Mouse (Mus musculus) testis, adult 2 months (tissue): ENCODE data around the gene Agl. TPM values are rescaled to one million over a fixed set of nuclear protein-coding genes. Genes with fewer than 3 reads are reported as not detected.

Experiments used
- H3K27ac ChIP-seq: fragments of 200-500 bp; 2 replicates; pipeline ENCODE4 v1.5.1; 2012; ENCODE audit warnings: low read depth, low read length; ENCODE audit not compliant: control insufficient read depth, insufficient read depth
- H3K27me3 ChIP-seq: fragments of 200-500 bp; 2 replicates; pipeline ENCODE4 v1.6.1; 2012; ENCODE audit warnings: mild to moderate bottlenecking, low read length, moderate library complexity; ENCODE audit not compliant: control insufficient read depth, insufficient read depth
- H3K36me3 ChIP-seq: fragments of 200-500 bp; 2 replicates; pipeline ENCODE4 v1.6.1; 2012; ENCODE audit warnings: mild to moderate bottlenecking, low read length; ENCODE audit not compliant: control insufficient read depth, insufficient read depth
- H3K4me1 ChIP-seq: fragments of 200-500 bp; 2 replicates; pipeline ENCODE4 v1.6.1; 2012; ENCODE audit warnings: low read length; ENCODE audit not compliant: control insufficient read depth, insufficient read depth
- H3K4me3 ChIP-seq: fragments of 200-500 bp; 2 replicates; pipeline ENCODE4 v1.5.1; 2012; ENCODE audit warnings: low read depth, mild to moderate bottlenecking, low read length, moderate library complexity, mixed read lengths; ENCODE audit not compliant: control insufficient read depth
- CTCF ChIP-seq: fragments of 200-500 bp; IDR thresholded peaks from 2 replicates; pipeline ENCODE4 v1.5.1; 2012; ENCODE audit warnings: low read depth, mild to moderate bottlenecking, inconsistent platforms, low read length, moderate library complexity; ENCODE audit not compliant: control insufficient read depth, insufficient read depth, insufficient replicate concordance
- POLR2A ChIP-seq: fragments of 200-500 bp; IDR thresholded peaks from 2 replicates; pipeline ENCODE4 v1.6.1; 2012; ENCODE audit warnings: low read depth, mild to moderate bottlenecking, inconsistent platforms, low read length, moderate library complexity; ENCODE audit not compliant: control insufficient read depth
- polyA plus RNA-seq: library from polyadenylated mRNA; depleted of rRNA; stranded (reverse); fragments of >200 nt; gene quantifications from 2 replicates; pipeline ENCODE4 v1.2.3, GENCODE M21; 2012; rRNA removed

Agl gene
- polyA plus RNA-seq: 2.8 and 3.2 TPM in 2 replicates

DNA sequence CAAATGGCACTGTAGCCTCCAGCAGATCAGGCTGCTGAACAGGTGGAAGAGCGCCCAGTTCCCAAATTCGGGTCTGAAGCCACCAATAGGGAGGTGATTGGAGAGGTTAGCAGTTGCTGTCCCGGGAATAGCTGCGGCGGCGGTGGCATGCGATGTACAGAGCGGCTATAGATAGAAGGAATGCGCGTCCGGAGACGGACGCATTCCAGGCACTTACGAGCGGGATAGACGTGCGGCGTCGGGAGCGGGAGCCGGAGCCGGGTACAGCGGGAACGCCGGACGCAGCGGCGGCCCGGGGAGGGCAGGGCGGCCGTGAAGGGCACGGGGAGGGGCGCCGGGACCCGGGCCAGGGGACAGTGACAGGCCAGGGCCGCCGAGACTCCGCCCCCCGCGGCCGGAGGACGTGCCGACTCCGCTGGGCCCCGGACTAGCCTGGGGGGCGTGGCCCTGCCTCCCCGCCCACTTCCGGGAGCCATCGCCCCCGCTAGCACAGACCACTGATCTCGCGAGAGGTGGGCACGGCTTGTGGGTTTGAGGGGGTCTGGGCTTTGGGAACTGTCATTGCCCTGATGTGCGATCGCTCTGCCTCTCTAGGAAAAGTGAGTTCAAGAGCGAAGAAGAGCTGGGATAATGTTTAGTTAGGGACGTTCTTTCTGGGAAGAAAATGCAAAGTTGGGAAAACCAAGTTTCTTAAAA, at the start of gene Agl:
Gene Agl, minus strand, starts transcription at position 356 of the 696 bp plus-strand sequence.
- peak within 1 kb of the TSS; percentile 67 for H3K27ac ChIP-seq
- H3K27me3 ChIP-seq: no peaks in the 10 kb centered on the region
- peak within 1 kb of the TSS; percentile 92 for H3K4me3 ChIP-seq
- TF ChIP-seq CTCF: no peak
- peak; percentile 83 for TF ChIP-seq POLR2A
- H3K4me1 ChIP-seq: peaks cover 3% of the 10 kb centered on the region
- no peaks in the 10 kb centered on the region for H3K36me3 ChIP-seq

DNA sequence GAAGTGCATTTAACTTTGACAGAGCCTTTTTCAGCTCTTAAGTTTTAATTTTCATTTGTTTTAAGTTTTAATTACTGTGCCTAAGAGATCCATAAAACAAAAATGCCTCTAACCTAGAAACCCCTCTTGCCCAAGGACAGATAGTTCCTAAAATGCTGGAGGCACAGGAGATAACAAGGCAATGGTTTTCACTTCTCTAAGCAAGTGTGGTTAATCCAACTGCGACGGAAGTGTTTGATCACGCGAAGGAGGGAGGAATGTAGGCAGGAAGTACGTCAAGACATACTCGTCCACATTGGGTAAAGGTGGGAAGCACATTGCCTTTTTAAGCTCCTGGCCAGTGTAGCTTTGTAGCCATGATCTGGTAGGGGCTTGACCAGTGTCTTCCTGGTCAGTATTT, 49.6 kb upstream of the Agl start:
- Histone ChIP-seq H3K36me3 (no peaks in the 10 kb centered on the region), H3K4me1 (no peaks in the 10 kb centered on the region; the same call in 1 of the 2 replicates), H3K27me3 (no peaks in the 10 kb centered on the region), H3K27ac (no peak overlapping the region), H3K4me3 (no peak overlapping the region)
- TF ChIP-seq POLR2A: no peak
- TF ChIP-seq CTCF: no peak

DNA sequence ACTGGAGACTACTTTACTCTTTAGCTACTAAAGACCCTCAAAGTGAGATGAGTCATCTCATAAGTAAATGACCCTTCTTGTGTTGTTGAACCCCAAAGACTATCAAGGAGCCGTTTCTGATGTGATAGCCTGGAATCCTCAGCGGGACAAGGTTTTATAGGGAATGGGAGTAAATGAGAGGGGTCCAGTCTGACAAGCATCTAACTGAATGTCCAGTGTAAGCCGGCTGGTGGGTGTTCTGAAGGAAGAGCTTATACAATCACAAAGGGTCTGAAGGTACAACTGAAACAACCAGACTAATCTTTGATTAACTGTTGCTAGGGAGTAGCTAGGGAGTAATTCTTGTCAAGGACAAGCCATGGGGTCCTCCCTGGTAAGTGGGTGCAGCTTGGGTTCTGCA, 44.5 kb upstream of the Agl start:
- no peaks in the 10 kb centered on the region for H3K4me1 ChIP-seq
- TF ChIP-seq CTCF: no peak
- TF ChIP-seq POLR2A: no peak
- no peaks in the 10 kb centered on the region for H3K36me3 ChIP-seq
- no peak overlapping the region for H3K4me3 ChIP-seq
- no peak overlapping the region for H3K27ac ChIP-seq
- H3K27me3 ChIP-seq: no peaks in the 10 kb centered on the region

GRCm38 (mm10) chr3:116850376-116850775, 42.4 kb upstream of the Agl start:
- Histone ChIP-seq H3K27me3 (no peaks in the 10 kb centered on the region), H3K4me3 (no peak overlapping the region), H3K27ac (no peak overlapping the region), H3K4me1 (no peaks in the 10 kb centered on the region), H3K36me3 (no peaks in the 10 kb centered on the region)
- TF ChIP-seq POLR2A: no peak
- no peak for TF ChIP-seq CTCF

GRCm38 (mm10) chr3:116848936-116849335, 41.0 kb upstream of the Agl start:
- no peak overlapping the region for H3K4me3 ChIP-seq
- H3K27ac ChIP-seq: no peak overlapping the region
- H3K36me3 ChIP-seq: no peaks in the 10 kb centered on the region
- H3K4me1 ChIP-seq: no peaks in the 10 kb centered on the region
- TF ChIP-seq CTCF (no peak), POLR2A (no peak)
- no peaks in the 10 kb centered on the region for H3K27me3 ChIP-seq

DNA sequence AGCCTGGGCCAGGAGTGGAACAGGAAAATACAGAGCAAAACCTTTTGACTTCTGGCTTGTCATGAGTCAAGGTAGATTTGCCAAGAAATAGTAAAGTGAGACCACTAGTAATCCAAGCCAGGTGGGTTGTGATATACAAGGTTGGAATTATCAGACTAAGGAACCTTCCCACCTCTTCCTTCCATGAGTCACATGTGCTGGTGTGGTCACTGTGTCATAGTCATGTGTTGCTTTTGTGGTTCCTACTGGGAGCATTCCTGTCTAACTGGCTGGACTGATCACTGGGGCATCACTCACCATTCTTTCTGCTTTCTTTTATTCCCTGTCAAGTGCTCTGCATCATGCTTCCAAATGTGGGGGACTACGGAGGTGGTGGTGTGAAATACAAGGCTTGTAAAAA, 40.1 kb upstream of the Agl start:
- no peak for TF ChIP-seq POLR2A
- TF ChIP-seq CTCF: no peak

GRCm38 (mm10) chr3:116846084-116846483, 38.1 kb upstream of the Agl start:
- no peaks in the 10 kb centered on the region for H3K4me1 ChIP-seq
- no peaks in the 10 kb centered on the region for H3K27me3 ChIP-seq
- H3K4me3 ChIP-seq: no peak overlapping the region
- no peak for TF ChIP-seq CTCF
- TF ChIP-seq POLR2A: no peak
- H3K36me3 ChIP-seq: no peaks in the 10 kb centered on the region
- H3K27ac ChIP-seq: no peak overlapping the region

More for the DNA sequence above, 40.1 kb upstream of the Agl start:
- Histone ChIP-seq H3K27ac (no peak overlapping the region), H3K4me3 (no peak overlapping the region), H3K27me3 (no peaks in the 10 kb centered on the region), H3K4me1 (no peaks in the 10 kb centered on the region), H3K36me3 (no peaks in the 10 kb centered on the region)
